Mouse (Mus musculus) limb, embryonic 10.5 days (tissue): ENCODE measurements around the gene 4931409K22Rik. TPM values are rescaled to one million over a fixed set of nuclear protein-coding genes. Genes with fewer than 3 reads are reported as not detected.

Experiments used
- DNase-seq: peaks from one replicate; pipeline ENCODE4 v3.0.0-alpha.2; 2017; ENCODE audit warnings: low spot score
- H3K27ac ChIP-seq: fragments of 300-500 bp; sonication (generic); 2 replicates; pipeline ENCODE4 v1.5.1; 2016; ENCODE audit warnings: mild to moderate bottlenecking
- H3K27me3 ChIP-seq: fragments of 300-500 bp; sonication (generic); 2 replicates; pipeline ENCODE4 v1.6.1; 2016; ENCODE audit warnings: low read depth, mild to moderate bottlenecking; ENCODE audit not compliant: poor library complexity, severe bottlenecking
- H3K36me3 ChIP-seq: fragments of 300-500 bp; sonication (generic); 2 replicates; pipeline ENCODE4 v1.6.1; 2016; ENCODE audit warnings: mild to moderate bottlenecking, moderate library complexity
- H3K4me1 ChIP-seq: fragments of 300-500 bp; sonication (generic); 2 replicates; pipeline ENCODE4 v1.6.1; 2016
- H3K4me3 ChIP-seq: fragments of 300-500 bp; sonication (generic); 2 replicates; pipeline ENCODE4 v1.5.1; 2016; ENCODE audit warnings: mild to moderate bottlenecking, moderate library complexity
- H3K9me3 ChIP-seq: fragments of 300-500 bp; sonication (generic); replicated peaks from 2 replicates; pipeline ENCODE4 v1.6.1; 2016; ENCODE audit warnings: mild to moderate bottlenecking
- WGBS: fragments of 180-500 bp; shearing (Covaris S2); methylation state at CpG from one replicate; pipeline ENCODE4 v1.1.7; 2016; 5-methylcytosine and 5-hydroxymethylcytosine counted together
- polyA plus RNA-seq: library from polyadenylated mRNA; unstranded; fragments of >200 nt; fragmentation: Nextera tagmentation; extraction: Ambion mirVana; gene quantifications from 2 replicates; pipeline ENCODE4 v1.2.1, GENCODE M21; 2016

Gene 4931409K22Rik
- polyA plus RNA-seq, 1 experiment from 2014 or later, result 0.05 TPM

DNA sequence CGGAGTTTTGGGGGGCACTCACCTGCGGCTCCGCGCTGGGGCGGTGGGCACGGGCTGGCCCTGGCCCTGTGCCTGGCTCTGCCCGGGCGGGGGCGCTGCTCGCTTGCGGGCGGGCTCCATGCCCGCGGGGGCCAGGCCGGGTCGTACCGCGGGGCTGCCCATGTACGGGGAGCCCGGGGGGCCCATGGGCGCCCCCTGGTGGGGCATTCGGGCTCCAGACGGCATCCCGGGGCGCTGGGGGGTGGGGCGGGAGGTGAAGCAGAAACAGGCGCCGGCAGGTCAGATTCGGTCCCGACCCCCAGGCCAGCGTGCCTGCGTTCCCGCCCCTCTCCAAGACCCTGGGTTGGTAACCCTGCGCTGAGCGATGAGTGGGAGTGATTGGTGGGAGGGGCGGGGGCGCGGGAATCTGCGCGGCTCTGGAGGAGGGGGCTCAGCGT is 42.0 kb upstream of the 4931409K22Rik start:
- Histone ChIP-seq H3K36me3 (peaks cover 24% of the 10 kb centered on the region), H3K9me3 (no peaks in the 10 kb centered on the region), H3K27ac (peak overlapping the region; percentile 83), H3K4me1 (peaks cover 71% of the 10 kb centered on the region), H3K27me3 (peaks cover 63% of the 10 kb centered on the region), H3K4me3 (peak overlapping the region; percentile 61)
- WGBS, result under 1% methylated on average over 41 of the region's 41 CpGs
- peak; percentile 85 for DNase-seq

- DNase-seq, result no peak
- H3K4me1 ChIP-seq, result peaks cover 68% of the 10 kb centered on the region
- H3K9me3 ChIP-seq, result no peaks in the 10 kb centered on the region
- H3K36me3 ChIP-seq, result peaks cover 29% of the 10 kb centered on the region
- peak overlapping the region; percentile 61 for H3K4me3 ChIP-seq
- H3K27ac ChIP-seq, result peak overlapping the region; percentile 83
- 26% methylated on average over 15 of the region's 15 CpGs for WGBS
- H3K27me3 ChIP-seq, result peaks cover 69% of the 10 kb centered on the region
These were observed 41.4 kb upstream of the 4931409K22Rik start for GRCm38 (mm10) chr5:24597901-24598569.

DNA sequence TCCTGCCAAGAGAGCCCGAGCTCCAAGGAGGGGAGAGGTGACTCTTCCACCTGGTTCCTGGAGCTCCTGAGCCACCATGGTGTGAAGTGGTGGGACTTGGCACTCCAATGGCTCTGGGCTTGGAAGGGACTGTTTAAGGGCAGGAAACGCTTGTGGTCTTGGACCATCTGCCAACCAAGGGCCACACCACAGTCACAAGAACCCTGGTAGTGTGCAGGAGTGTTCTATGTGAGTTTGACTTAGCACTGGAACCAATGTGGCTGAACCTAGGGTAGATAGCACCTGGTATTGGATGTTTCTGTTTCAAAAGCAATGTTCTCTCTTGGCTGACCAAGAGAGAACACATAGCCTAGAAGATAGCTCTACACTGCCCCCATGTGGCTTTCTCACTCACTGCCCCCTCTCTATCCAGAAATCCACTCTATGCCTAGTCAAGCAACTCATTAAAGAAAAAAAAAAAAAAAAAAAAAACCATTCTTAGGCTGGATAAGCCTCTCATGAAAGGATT is 40.7 kb upstream of the 4931409K22Rik start:
- DNase-seq, result peak; percentile 77
- peaks cover 37% of the 10 kb centered on the region for H3K36me3 ChIP-seq
- no peaks in the 10 kb centered on the region for H3K9me3 ChIP-seq
- no peak overlapping the region; the same call in 1 of the 2 replicates for H3K27ac ChIP-seq
- H3K4me3 ChIP-seq, result 0 out of 2 replicates have a peak overlapping the region, but pooled peaks have one; percentile 15
- H3K4me1 ChIP-seq, result peaks cover 67% of the 10 kb centered on the region
- H3K27me3 ChIP-seq, result peaks cover 77% of the 10 kb centered on the region
- WGBS, result 55% methylated on average over 2 of the region's 2 CpGs

DNA sequence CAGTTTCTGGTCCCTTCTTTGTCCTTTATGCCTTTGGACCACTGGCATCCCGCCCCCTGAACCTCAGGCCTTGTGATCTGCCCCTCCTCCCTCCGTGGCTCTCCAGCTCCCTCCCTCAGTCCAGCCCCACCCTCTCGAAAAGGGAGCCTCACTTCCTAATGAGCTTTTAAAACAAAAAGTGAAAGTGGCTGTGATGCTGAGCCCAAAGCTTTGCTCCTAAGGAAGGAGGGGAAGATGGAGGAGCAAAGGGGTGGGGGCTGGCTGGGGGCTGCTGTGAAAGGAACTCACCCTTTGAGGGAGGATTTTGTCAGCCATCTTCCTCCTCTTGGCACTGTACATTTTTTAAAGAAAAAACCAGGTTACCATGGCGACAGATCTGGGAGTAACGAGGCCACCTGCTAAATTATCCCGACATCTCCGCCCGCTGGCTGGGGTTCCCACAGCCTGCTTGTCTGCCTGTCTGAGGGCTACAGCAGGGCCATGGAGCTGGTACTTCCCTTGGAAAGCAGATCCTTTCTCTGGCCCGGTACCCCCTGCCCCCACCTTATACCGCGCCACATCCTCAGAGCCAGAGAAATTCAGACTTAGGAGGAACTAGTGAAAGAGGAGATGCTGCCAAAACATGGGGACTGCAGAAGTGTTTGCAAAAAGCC is 40.0 kb upstream of the 4931409K22Rik start:
- Histone ChIP-seq H3K27ac (no peak overlapping the region; the same call in 1 of the 2 replicates), H3K4me3 (0 out of 2 replicates have a peak overlapping the region, but pooled peaks have one; percentile 15), H3K27me3 (peaks cover 83% of the 10 kb centered on the region), H3K9me3 (no peaks in the 10 kb centered on the region), H3K36me3 (peaks cover 43% of the 10 kb centered on the region), H3K4me1 (peaks cover 66% of the 10 kb centered on the region)
- no peak for DNase-seq
- WGBS, result 24% methylated on average over 11 of the region's 11 CpGs

- Histone ChIP-seq H3K36me3 (peaks cover 51% of the 10 kb centered on the region), H3K9me3 (no peaks in the 10 kb centered on the region), H3K27ac (no peak overlapping the region), H3K27me3 (peaks cover 85% of the 10 kb centered on the region), H3K4me3 (no peak overlapping the region), H3K4me1 (peaks cover 66% of the 10 kb centered on the region)
- DNase-seq, result no peak
- 71% methylated on average over 14 of the region's 14 CpGs for WGBS
These were observed 39.3 kb upstream of the 4931409K22Rik start for GRCm38 (mm10) chr5:24595786-24596380.

GRCm38 (mm10) chr5:24595261-24595660 is 38.7 kb upstream of the 4931409K22Rik start:
- no peak for DNase-seq
- H3K9me3 ChIP-seq, result no peaks in the 10 kb centered on the region
- WGBS, result 95% methylated on average over 5 of the region's 5 CpGs
- peaks cover 62% of the 10 kb centered on the region for H3K4me1 ChIP-seq
- peaks cover 79% of the 10 kb centered on the region for H3K27me3 ChIP-seq
- H3K27ac ChIP-seq, result no peak overlapping the region
- no peak overlapping the region for H3K4me3 ChIP-seq
- peaks cover 56% of the 10 kb centered on the region for H3K36me3 ChIP-seq

GRCm38 (mm10) chr5:24594346-24594745 is 37.7 kb upstream of the 4931409K22Rik start:
- H3K9me3 ChIP-seq, result no peaks in the 10 kb centered on the region
- H3K36me3 ChIP-seq, result peaks cover 65% of the 10 kb centered on the region
- no peak overlapping the region for H3K27ac ChIP-seq
- peaks cover 57% of the 10 kb centered on the region for H3K4me1 ChIP-seq
- 97% methylated on average over 5 of the region's 5 CpGs for WGBS
- no peak overlapping the region for H3K4me3 ChIP-seq
- DNase-seq, result no peak
- peaks cover 70% of the 10 kb centered on the region for H3K27me3 ChIP-seq

DNA sequence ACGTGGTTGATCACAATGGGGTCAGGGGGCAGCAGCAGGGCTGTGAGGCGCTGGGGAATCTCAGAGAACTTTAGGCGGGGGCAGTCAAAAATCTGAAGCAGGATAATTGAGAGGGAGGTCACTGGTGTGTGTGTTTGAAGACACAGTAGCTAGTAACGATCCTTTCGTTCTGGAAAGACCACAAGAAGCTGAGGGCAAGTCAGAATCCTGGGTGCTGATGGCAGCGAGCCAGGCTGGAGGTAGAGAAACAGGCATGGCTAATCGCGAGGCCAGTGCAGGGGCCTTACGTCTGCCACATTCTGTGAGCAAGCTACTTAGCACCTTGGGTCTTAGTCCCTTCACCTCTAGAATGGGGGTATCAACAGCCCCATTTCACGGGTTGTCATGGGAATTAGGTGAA is 37.3 kb upstream of the 4931409K22Rik start:
- H3K36me3 ChIP-seq, result peaks cover 69% of the 10 kb centered on the region
- H3K4me3 ChIP-seq, result no peak overlapping the region
- H3K9me3 ChIP-seq, result no peaks in the 10 kb centered on the region
- DNase-seq, result no peak
- 75% methylated on average over 10 of the region's 10 CpGs for WGBS
- peaks cover 55% of the 10 kb centered on the region for H3K4me1 ChIP-seq
- no peak overlapping the region for H3K27ac ChIP-seq
- peaks cover 66% of the 10 kb centered on the region for H3K27me3 ChIP-seq

DNA sequence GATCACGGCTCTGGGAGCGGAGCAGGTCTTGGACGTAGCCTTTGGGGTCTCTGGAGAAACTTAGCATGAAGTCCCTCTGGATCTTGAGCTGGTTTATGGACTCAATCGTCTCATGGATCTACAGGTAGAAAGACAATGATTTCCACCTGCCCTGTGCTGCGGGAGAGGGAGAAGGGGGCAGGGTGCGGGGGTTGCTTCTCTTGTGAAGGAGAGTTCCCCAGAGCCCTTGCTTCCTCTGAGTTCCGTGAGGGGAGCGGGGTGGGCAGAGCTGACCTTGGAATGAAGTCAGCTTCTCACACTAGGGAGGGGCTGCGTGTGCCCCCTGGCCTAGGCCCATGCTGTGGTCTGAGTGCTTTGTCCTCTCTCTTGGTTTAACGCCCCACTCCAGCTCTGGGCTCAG is 36.6 kb upstream of the 4931409K22Rik start:
- H3K27me3 ChIP-seq, result peaks cover 59% of the 10 kb centered on the region
- DNase-seq, result no peak
- H3K36me3 ChIP-seq, result peaks cover 76% of the 10 kb centered on the region
- 75% methylated on average over 10 of the region's 10 CpGs for WGBS
- H3K9me3 ChIP-seq, result no peaks in the 10 kb centered on the region
- no peak overlapping the region for H3K27ac ChIP-seq
- H3K4me1 ChIP-seq, result peaks cover 51% of the 10 kb centered on the region
- no peak overlapping the region for H3K4me3 ChIP-seq

GRCm38 (mm10) chr5:24592471-24593160 is 36.0 kb upstream of the 4931409K22Rik start:
- Histone ChIP-seq H3K4me3 (0 out of 2 replicates have a peak overlapping the region, but pooled peaks have one; percentile 31), H3K9me3 (no peaks in the 10 kb centered on the region), H3K27ac (no peak overlapping the region), H3K27me3 (peaks cover 52% of the 10 kb centered on the region), H3K36me3 (peaks cover 82% of the 10 kb centered on the region), H3K4me1 (peaks cover 51% of the 10 kb centered on the region)
- 60% methylated on average over 21 of the region's 21 CpGs for WGBS
- no peak for DNase-seq

GRCm38 (mm10) chr5:24591796-24592470 is 35.3 kb upstream of the 4931409K22Rik start:
- H3K36me3 ChIP-seq, result peaks cover 83% of the 10 kb centered on the region
- H3K27ac ChIP-seq, result peak overlapping the region; percentile 63; the same call in 1 of the 2 replicates
- H3K4me1 ChIP-seq, result peaks cover 53% of the 10 kb centered on the region
- peak overlapping the region; percentile 31 for H3K4me3 ChIP-seq
- no peak for DNase-seq
- peaks cover 49% of the 10 kb centered on the region for H3K27me3 ChIP-seq
- H3K9me3 ChIP-seq, result no peaks in the 10 kb centered on the region
- whole genome bisulfite sequencing, result 48% methylated on average over 24 of the region's 24 CpGs

GRCm38 (mm10) chr5:24591268-24591721 is 34.7 kb upstream of the 4931409K22Rik start:
- peaks cover 43% of the 10 kb centered on the region for H3K27me3 ChIP-seq
- peak overlapping the region; percentile 31 for H3K4me3 ChIP-seq
- H3K4me1 ChIP-seq, result peaks cover 52% of the 10 kb centered on the region
- no peak for DNase-seq
- no peaks in the 10 kb centered on the region for H3K9me3 ChIP-seq
- WGBS, result 23% methylated on average over 23 of the region's 23 CpGs
- peaks cover 83% of the 10 kb centered on the region for H3K36me3 ChIP-seq
- H3K27ac ChIP-seq, result peak overlapping the region; percentile 63
